Mouse (Mus musculus): Measurements from ENCODE around the gene Pwwp2b. TPM values are rescaled to one million over a fixed set of nuclear protein-coding genes. Genes with fewer than 3 reads are reported as not detected.

The Pwwp2b gene
- polyA plus RNA-seq, 1 experiment, result 15.8 TPM

GRCm38 (mm10) chr7:139295653-139296052 is 47.4 kb downstream of the Pwwp2b start:
- Histone ChIP-seq H3K4me3 (ENCODE audit: insufficient read depth, poor library complexity, severe bottlenecking) (no peak overlapping the region), H3K27me3 (ENCODE audit: control insufficient read depth, insufficient read depth, insufficient read length) (no peaks in the 10 kb centered on the region), H3K36me3 (ENCODE audit: control insufficient read depth, insufficient read depth) (no peaks in the 10 kb centered on the region), H3ac (ENCODE audit: control insufficient read depth, insufficient read length, low read depth) (no peak overlapping the region), H3K79me3 (ENCODE audit: low read depth) (no peaks in the 10 kb centered on the region), H3K79me2 (ENCODE audit: control insufficient read depth, insufficient read depth) (no peaks in the 10 kb centered on the region)
- TF ChIP-seq MAX (IDR thresholded peaks at IDR 0.05) (no peak), CEBPB (IDR thresholded peaks at IDR 0.05; ENCODE audit: low read depth) (no peak), MYOG (IDR thresholded peaks at IDR 0.05; ENCODE audit: control insufficient read depth, extremely low read depth, insufficient read length) (no peak), CTCF (IDR thresholded peaks at IDR 0.05; ENCODE audit: control insufficient read depth, insufficient read depth, insufficient read length) (no peak), FOSL1 (IDR thresholded peaks at IDR 0.05; ENCODE audit: insufficient read depth, low read length, poor library complexity, severe bottlenecking) (no peak), USF1 (IDR thresholded peaks at IDR 0.05; ENCODE audit: low read depth) (no peak), MYOD1 (IDR thresholded peaks at IDR 0.05; ENCODE audit: control insufficient read depth, insufficient read length, low read depth) (no peak)

- Histone ChIP-seq H3K79me2 (ENCODE audit: control insufficient read depth, insufficient read depth) (no peaks in the 10 kb centered on the region), H3ac (ENCODE audit: control insufficient read depth, insufficient read length, low read depth) (no peak overlapping the region), H3K36me3 (ENCODE audit: control insufficient read depth, insufficient read depth) (no peaks in the 10 kb centered on the region), H3K4me3 (ENCODE audit: insufficient read depth, poor library complexity, severe bottlenecking) (no peak overlapping the region), H3K27me3 (ENCODE audit: control insufficient read depth, insufficient read depth, insufficient read length) (no peaks in the 10 kb centered on the region), H3K79me3 (ENCODE audit: low read depth) (no peaks in the 10 kb centered on the region)
- TF ChIP-seq MYOG (IDR thresholded peaks at IDR 0.05; ENCODE audit: control insufficient read depth, extremely low read depth, insufficient read length) (no peak), FOSL1 (IDR thresholded peaks at IDR 0.05; ENCODE audit: insufficient read depth, low read length, poor library complexity, severe bottlenecking) (no peak), CEBPB (IDR thresholded peaks at IDR 0.05; ENCODE audit: low read depth) (no peak), MYOD1 (IDR thresholded peaks at IDR 0.05; ENCODE audit: control insufficient read depth, insufficient read length, low read depth) (no peak), CTCF (IDR thresholded peaks at IDR 0.05; ENCODE audit: control insufficient read depth, insufficient read depth, insufficient read length) (no peak)
Observed at GRCm38 (mm10) chr7:139296552-139297100, 48.3 kb downstream of the Pwwp2b start.

GRCm38 (mm10) chr7:139298446-139298845 is 50.2 kb downstream of the Pwwp2b start:
- Histone ChIP-seq H3K36me3 (ENCODE audit: control insufficient read depth, insufficient read depth) (no peaks in the 10 kb centered on the region), H3K4me3 (ENCODE audit: insufficient read depth, poor library complexity, severe bottlenecking) (no peak overlapping the region), H3ac (ENCODE audit: control insufficient read depth, insufficient read length, low read depth) (no peak overlapping the region), H3K79me2 (ENCODE audit: control insufficient read depth, insufficient read depth) (no peaks in the 10 kb centered on the region), H3K79me3 (ENCODE audit: low read depth) (no peaks in the 10 kb centered on the region), H3K27me3 (ENCODE audit: control insufficient read depth, insufficient read depth, insufficient read length) (no peaks in the 10 kb centered on the region)
- TF ChIP-seq MYOG (IDR thresholded peaks at IDR 0.05; ENCODE audit: control insufficient read depth, extremely low read depth, insufficient read length), result no peak
- TF ChIP-seq MAX (IDR thresholded peaks at IDR 0.05), result peak; percentile 19
- no peak for TF ChIP-seq CEBPB (IDR thresholded peaks at IDR 0.05; ENCODE audit: low read depth)
- no peak for TF ChIP-seq USF1 (IDR thresholded peaks at IDR 0.05; ENCODE audit: low read depth)
- peak; percentile 79 for TF ChIP-seq CTCF (IDR thresholded peaks at IDR 0.05; ENCODE audit: control insufficient read depth, insufficient read depth, insufficient read length)
- TF ChIP-seq MYOD1 (IDR thresholded peaks at IDR 0.05; ENCODE audit: control insufficient read depth, insufficient read length, low read depth), result no peak

DNA sequence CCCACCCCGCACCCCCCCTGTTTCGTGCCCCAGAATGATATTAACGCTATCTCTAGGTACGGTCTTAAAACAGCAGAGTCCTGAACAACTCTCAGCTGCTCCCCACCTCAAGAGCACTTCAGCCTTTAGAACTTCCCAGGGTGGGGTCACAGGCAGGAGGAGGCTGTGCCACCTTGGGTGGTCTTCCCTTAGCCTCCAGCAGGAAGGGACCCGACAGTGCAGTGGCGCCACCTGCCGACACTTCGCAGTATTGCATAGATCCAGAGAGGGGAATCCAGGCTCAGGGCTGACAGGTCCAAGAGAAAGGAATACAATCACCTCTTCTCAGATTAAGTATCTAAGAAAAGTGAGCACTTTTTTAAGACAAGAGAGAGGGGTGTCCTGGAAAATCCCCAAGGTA is 51.1 kb downstream of the Pwwp2b start:
- Histone ChIP-seq H3K79me3 (ENCODE audit: low read depth) (no peaks in the 10 kb centered on the region), H3K36me3 (ENCODE audit: control insufficient read depth, insufficient read depth) (no peaks in the 10 kb centered on the region), H3K79me2 (ENCODE audit: control insufficient read depth, insufficient read depth) (no peaks in the 10 kb centered on the region), H3K27me3 (ENCODE audit: control insufficient read depth, insufficient read depth, insufficient read length) (no peaks in the 10 kb centered on the region), H3ac (ENCODE audit: control insufficient read depth, insufficient read length, low read depth) (no peak overlapping the region), H3K4me3 (ENCODE audit: insufficient read depth, poor library complexity, severe bottlenecking) (no peak overlapping the region)
- TF ChIP-seq FOSL1 (IDR thresholded peaks at IDR 0.05; ENCODE audit: insufficient read depth, low read length, poor library complexity, severe bottlenecking) (no peak), CTCF (IDR thresholded peaks at IDR 0.05; ENCODE audit: control insufficient read depth, insufficient read depth, insufficient read length) (peak; percentile 88)

- Histone ChIP-seq H3K4me3 (ENCODE audit: insufficient read depth, poor library complexity, severe bottlenecking) (no peak overlapping the region), H3ac (ENCODE audit: control insufficient read depth, insufficient read length, low read depth) (no peak overlapping the region), H3K79me3 (ENCODE audit: low read depth) (no peaks in the 10 kb centered on the region), H3K36me3 (ENCODE audit: control insufficient read depth, insufficient read depth) (no peaks in the 10 kb centered on the region), H3K27me3 (ENCODE audit: control insufficient read depth, insufficient read depth, insufficient read length) (no peaks in the 10 kb centered on the region), H3K79me2 (ENCODE audit: control insufficient read depth, insufficient read depth) (no peaks in the 10 kb centered on the region)
- no peak for TF ChIP-seq MYOD1 (IDR thresholded peaks at IDR 0.05; ENCODE audit: control insufficient read depth, insufficient read length, low read depth)
- no peak for TF ChIP-seq CTCF (IDR thresholded peaks at IDR 0.05; ENCODE audit: control insufficient read depth, insufficient read depth, insufficient read length)
Observed at GRCm38 (mm10) chr7:139300423-139300822, 52.1 kb downstream of the Pwwp2b start.

DNA sequence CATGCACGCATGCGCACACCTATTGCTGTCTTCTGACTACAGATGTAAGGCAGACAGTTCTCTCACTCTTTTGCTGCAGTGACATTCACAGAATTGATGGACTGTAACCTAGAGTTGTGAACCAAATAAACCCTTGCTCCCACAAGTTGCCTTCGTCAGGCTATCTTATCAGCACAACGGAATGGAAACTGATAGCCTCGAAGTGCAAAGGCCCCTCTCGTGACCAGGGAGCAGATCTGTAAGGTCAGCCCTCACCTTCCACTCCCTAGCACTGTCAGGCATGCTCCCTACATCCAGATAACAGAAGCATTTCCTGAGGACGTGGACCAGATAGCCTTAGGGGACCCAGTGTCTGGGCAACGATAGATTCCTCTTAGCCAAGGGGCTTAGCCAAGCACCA is 53.2 kb downstream of the Pwwp2b start:
- no peak overlapping the region for H3K4me3 ChIP-seq (ENCODE audit: insufficient read depth, poor library complexity, severe bottlenecking)
- no peaks in the 10 kb centered on the region for H3K79me2 ChIP-seq (ENCODE audit: control insufficient read depth, insufficient read depth)
- TF ChIP-seq USF1 (IDR thresholded peaks at IDR 0.05; ENCODE audit: low read depth) (no peak), FOSL1 (IDR thresholded peaks at IDR 0.05; ENCODE audit: insufficient read depth, low read length, poor library complexity, severe bottlenecking) (no peak), MYOD1 (IDR thresholded peaks at IDR 0.05; ENCODE audit: control insufficient read depth, insufficient read length, low read depth) (no peak), CTCF (IDR thresholded peaks at IDR 0.05; ENCODE audit: control insufficient read depth, insufficient read depth, insufficient read length) (no peak), MYOG (IDR thresholded peaks at IDR 0.05; ENCODE audit: control insufficient read depth, extremely low read depth, insufficient read length) (no peak), MAX (IDR thresholded peaks at IDR 0.05) (no peak), CEBPB (IDR thresholded peaks at IDR 0.05; ENCODE audit: low read depth) (no peak)

More for the DNA sequence above, 53.2 kb downstream of the Pwwp2b start:
- no peaks in the 10 kb centered on the region for H3K27me3 ChIP-seq (ENCODE audit: control insufficient read depth, insufficient read depth, insufficient read length)
- no peaks in the 10 kb centered on the region for H3K36me3 ChIP-seq (ENCODE audit: control insufficient read depth, insufficient read depth)
- H3K79me3 ChIP-seq (ENCODE audit: low read depth), result no peaks in the 10 kb centered on the region
- no peak overlapping the region for H3ac ChIP-seq (ENCODE audit: control insufficient read depth, insufficient read length, low read depth)

Measured in C2C12 (cell line).